Mouse (Mus musculus) fibroblast of lung, adult 2 months (primary cell): ENCODE data around the gene Utrn.
A peak's percentile ranks its signal among the peaks of the same experiment; 100 is the strongest.

Source experiments
- DNase-seq: peaks from one replicate; pipeline ENCODE4 v3.0.0-alpha.2; 2011; ENCODE audit warnings: low read depth

Utrn gene

GRCm38 (mm10) chr10:12534301-12534700, 334.9 kb downstream of the Utrn start:
- DNase-seq = no peak

GRCm38 (mm10) chr10:12522078-12522477, 347.1 kb downstream of the Utrn start:
- DNase-seq = no peak

DNA sequence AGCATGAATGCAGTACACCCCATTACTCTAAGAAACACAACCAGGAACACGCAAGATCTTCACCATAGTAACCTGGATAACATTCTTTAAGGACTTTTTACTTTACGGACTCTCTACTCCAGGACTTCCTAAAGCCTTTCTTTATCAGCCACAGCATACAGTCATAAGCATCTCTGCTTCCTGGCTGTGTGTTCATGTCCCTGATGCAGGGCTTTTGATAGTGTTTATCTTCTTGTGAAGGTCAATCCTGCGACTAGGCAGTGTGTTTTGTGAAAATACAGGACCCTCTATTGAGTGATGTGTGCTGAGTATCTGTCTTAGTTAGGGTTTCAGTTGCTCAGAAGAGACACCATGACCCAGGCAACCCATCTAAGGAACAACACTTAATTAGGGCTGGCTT, 351.0 kb downstream of the Utrn start:
- DNase-seq = no peak

DNA sequence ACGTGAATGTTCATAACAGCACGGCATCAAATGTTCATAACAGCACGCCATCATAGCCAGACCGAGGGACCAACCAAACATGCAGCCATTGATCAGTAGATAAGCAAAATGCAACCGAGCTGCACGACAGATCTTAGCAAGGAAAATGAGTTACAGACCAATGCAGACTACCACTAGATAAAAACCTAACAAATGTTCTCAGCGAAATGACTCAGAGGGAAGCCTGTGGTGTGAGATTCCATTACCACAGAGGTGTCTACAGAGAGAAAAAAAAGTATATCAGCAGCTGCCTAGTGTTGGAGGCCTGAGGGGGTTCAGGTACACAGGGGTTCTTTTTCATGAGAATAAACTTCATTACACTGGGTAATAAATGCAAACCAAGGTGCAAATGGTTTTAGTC, 363.6 kb downstream of the Utrn start:
- no peak for DNase-seq

DNA sequence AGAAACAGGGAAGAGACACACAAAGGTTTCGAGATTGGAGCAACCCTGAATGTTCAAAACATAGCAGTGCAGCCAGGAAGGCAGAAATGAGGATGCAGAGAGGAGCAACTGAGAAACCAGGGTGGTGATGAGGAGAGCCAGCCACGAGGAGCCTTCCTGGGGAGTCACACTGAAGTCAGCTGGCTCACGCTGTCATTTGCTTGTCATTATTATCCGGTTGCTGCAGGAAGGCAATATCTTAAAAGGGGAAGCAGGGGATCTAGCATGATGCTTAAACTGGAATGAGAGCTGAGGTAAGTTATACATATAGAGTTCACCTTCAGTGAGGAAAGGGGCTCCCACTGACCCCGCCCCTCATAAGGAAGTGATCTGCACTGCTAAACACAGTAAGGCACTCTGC, 368.7 kb downstream of the Utrn start:
- DNase-seq = no peak

GRCm38 (mm10) chr10:12497555-12497954, 371.6 kb downstream of the Utrn start:
- DNase-seq = no peak

- no peak for DNase-seq
These were observed 379.5 kb downstream of the Utrn start for GRCm38 (mm10) chr10:12489551-12490177.

DNA sequence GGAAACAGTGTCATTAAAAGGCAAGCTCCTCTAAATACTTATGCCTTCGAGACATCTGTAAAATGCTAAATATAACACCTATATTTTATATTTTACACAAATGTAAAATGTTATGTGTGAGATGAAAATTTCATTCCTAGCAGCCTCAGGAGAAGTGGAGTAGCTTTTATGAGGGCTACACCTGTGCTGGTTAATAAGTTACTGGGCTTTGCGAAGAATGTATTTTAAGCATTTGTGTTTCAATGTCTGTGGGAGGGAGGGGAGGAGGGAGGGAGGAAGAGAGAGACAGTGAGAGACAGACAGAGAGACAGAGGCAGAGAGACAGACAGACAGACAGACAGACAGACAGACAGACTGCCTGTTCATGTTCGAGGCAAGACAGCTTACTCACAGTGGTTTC, 380.6 kb downstream of the Utrn start:
- DNase-seq = no peak

- no peak for DNase-seq
These were observed 381.0 kb downstream of the Utrn start for GRCm38 (mm10) chr10:12488117-12488516.

GRCm38 (mm10) chr10:12483494-12483893, 385.7 kb downstream of the Utrn start:
- no peak for DNase-seq

- DNase-seq = no peak
These were observed 386.2 kb downstream of the Utrn start for GRCm38 (mm10) chr10:12482975-12483374.

- no peak for DNase-seq
These were observed 394.1 kb downstream of the Utrn start for GRCm38 (mm10) chr10:12474850-12475621.

- no peak for DNase-seq
These were observed 399.6 kb downstream of the Utrn start for GRCm38 (mm10) chr10:12469391-12470057.

DNA sequence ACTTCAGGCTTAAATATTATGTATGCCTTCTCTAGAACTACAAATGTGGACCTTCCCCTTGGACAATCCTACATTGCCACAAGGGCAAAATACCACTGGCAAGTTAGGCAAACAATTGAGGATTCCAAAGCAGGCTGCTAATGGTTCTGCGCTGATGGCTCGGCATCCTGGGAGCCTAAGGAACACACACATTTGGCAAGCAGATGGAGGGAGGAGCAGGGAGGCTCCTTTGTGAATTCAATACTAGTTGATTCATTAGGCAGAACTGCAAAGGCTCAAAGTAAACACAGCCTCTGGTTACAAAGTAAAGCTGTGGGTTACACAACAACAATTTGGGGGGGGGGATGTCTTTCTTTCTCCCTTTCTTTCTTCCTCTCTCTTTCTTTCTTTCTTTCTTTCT, 401.6 kb downstream of the Utrn start:
- DNase-seq = peak; percentile 7

GRCm38 (mm10) chr10:12460945-12461344, 408.2 kb downstream of the Utrn start:
- DNase-seq = no peak

GRCm38 (mm10) chr10:12456867-12457266, 412.3 kb downstream of the Utrn start:
- no peak for DNase-seq

- no peak for DNase-seq
These were observed 416.5 kb downstream of the Utrn start for GRCm38 (mm10) chr10:12452641-12453040.

DNA sequence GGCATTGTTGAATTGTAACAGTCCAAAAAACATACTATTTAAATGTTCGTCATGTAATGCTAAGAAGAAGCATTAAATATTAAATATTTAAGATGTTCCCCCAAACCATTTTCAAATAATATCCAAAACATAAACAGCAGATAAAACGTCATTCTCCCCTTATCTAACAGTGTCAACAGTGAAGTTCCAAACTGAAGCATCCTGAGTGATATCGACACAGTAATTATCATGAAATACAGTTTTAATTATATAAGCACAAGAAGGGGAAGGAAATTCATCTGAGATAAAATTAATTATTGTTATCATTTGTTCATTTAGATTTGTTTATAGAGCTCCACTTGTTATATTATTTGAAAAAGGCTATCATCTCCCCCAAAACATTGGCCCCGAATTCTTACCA, 425.0 kb downstream of the Utrn start:
- DNase-seq = no peak

DNA sequence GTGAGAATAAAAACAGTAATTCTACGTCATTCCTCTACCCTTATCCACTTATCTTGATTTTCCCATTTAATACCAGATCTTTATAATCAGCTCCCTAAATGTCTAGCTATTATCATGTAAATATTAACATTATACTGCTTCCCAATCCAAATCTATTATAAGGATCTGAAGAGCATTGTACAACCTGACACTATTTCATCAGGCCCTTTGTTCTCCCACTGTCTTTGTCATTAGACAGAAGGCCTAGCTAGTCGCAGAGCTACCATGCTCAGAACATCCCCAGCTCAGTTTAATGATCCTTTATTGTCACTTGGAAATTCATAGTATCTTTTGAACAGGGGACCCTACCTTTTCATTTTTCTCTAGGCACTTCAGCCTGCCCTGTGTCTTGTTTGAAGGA, 436.0 kb downstream of the Utrn start:
- DNase-seq = no peak

GRCm38 (mm10) chr10:12430399-12430798, 438.8 kb downstream of the Utrn start:
- no peak for DNase-seq

DNA sequence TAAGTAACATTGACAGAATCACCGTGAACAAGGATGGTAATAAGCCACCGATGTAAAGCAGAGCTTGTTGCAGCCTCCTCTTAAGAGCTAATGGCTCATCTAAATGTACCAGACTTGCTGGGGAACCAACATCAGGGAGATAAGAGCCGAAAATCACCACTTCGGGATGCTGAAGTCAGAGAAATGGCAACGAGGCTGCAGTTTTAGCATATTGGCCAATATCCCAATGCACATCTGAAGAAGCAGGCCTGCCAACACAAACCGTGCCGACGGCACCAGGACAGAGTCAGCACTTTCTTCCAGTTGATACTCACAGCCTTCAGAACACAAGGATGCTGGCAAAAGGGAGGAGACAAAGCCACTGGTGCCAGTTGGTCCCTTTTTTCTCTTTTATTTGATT, 442.3 kb downstream of the Utrn start:
- DNase-seq = no peak

DNA sequence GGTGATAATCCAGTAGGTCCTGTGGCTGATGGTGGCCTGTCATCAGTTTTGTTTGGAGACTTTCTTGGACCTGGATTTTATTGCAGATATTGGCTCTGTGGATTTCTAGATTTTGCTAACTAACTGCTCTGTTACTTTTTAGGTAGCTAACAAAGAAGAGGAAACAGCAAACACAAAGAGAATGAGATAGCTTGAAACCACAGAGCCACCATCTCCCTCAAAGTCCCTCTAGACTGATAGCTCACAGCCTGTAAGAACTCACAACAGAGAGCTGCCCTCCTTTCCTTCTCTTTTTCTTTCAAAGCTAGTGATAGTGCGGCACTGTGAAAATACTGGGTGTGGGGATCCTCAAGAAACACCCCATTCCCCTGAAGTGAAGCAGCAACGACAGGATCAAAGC, 444.2 kb downstream of the Utrn start:
- DNase-seq = no peak

- no peak for DNase-seq
These were observed 445.0 kb downstream of the Utrn start for GRCm38 (mm10) chr10:12423994-12424725.
